Mouse (Mus musculus) c-Kit-negative CD71-positive TER-119-positive erythroid progenitor cells, embryonic 14.5 days (primary cell): ENCODE measurements around the gene Eps8l2.
"Not testable (repeated sequence)": the region's sequence is repeated elsewhere in the genome, so short reads cannot be mapped to it uniquely, and the experiment has no call there.

Experiments used
- DNase-seq: peaks from one replicate; pipeline ENCODE4 v3.0.0-alpha.2; 2013; ENCODE audit warnings: low read depth, low spot score

The Eps8l2 gene

DNA sequence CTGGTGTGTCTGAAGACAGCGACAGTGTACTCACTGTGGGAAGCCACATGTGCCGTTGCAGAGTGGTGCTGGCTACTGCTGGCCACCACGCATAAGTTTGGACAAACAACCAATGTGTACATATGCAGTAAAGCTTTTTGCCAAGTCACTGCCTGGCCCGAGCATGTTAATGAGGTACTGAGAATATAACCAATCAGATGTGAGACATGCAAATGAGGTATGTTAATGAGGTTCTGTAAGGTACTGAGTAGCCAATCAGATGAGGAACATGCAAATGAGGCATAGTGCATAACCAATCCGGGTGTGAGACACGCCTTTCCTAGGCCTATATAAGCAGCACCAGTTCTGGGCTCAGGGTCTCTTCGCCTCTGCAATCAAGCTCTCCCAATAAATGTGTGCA lies 69.0 kb downstream of the Eps8l2 start:
- DNase-seq = not testable (repeated sequence)

DNA sequence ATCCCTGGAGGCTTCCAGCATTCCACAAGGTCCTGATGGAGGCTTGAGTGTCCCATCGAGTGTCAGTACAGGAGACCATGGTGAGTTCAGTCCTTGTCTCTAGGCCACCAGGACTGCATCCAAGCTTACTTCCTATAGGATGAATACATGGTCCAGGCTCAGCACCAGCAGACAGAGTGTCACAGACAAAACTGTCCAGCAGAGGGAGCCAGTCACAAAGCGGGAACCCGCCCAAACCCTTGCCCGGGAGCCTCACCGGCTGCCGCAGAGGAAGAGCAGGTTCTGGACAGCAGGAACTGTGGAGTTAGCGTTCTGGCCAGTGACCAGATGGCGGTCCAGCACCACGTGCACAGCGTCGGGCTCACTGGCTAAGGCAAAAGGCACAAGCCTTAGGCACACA lies 70.2 kb downstream of the Eps8l2 start:
- DNase-seq = peak; percentile 72

DNA sequence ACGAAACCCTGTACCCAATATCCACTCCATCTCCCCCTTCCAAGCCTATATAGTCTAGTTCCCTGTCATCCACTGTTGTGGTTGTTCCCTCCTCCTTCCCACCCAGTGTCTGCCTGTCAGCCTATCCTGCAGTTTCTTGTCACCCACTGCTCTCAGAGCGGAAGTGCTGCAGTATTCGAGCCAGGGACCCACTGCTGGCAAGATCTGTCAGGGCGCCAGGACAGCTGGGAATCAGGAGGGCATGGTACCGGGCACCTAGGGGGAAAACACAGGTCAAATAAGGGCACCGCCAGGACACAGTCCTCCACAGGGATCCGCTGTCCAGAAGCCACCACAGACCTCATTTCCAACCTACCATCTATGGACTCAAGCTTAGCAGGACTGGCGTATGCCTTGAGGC lies 72.0 kb downstream of the Eps8l2 start:
- DNase-seq = no peak

DNA sequence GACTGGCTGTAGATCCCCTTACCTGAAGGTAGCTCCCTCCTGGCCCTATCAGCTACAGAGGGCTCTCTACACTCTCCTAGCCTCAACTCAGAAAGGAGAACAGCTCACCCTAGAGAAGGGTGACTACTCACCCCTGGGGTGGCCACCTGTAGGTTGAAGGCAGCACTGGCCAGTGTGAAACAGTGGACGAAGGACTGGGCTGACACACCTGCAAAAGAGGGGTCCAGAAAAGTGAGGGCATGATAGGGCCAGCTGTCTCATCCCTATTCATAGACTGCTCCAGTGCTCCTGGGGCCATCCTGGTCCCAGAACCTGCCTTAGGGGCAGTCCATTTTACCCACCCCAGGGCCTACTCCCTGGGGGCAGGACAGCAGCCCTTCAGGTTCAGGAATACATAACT lies 73.0 kb downstream of the Eps8l2 start:
- no peak for DNase-seq
